Mouse (Mus musculus): ENCODE data around the gene Gm21312. TPM values are rescaled to one million over a fixed set of nuclear protein-coding genes. Genes with fewer than 3 reads are reported as not detected.

The Gm21312 gene
- polyA plus RNA-seq, 1 experiment from 2014 or later = not detected

GRCm38 (mm10) chr10:104210268-104210990, 33.6 kb downstream of the Gm21312 start:
- no peaks in the 10 kb centered on the region for H3K4me1 ChIP-seq (replicated peaks; ENCODE audit: control insufficient read depth, insufficient read depth, low read length)
- WGBS = 65% methylated on average over 3 of the region's 3 CpGs
- no peak for DNase-seq (ENCODE audit: low spot score)

GRCm38 (mm10) chr10:104214527-104214926, 37.7 kb downstream of the Gm21312 start:
- WGBS = 87% methylated on average over 5 of the region's 5 CpGs
- DNase-seq (ENCODE audit: low spot score) (no peak), ATAC-seq (replicated peaks; ENCODE audit: low FRiP score, low TSS enrichment, low read depth) (no peak)
- H3K4me2 ChIP-seq (ENCODE audit: low read length) = no peak overlapping the region
- H3K4me1 ChIP-seq (replicated peaks; ENCODE audit: control insufficient read depth, insufficient read depth, low read length) = no peaks in the 10 kb centered on the region
- no peaks in the 10 kb centered on the region for H3K27me3 ChIP-seq (replicated peaks; ENCODE audit: control insufficient read depth, insufficient read depth, low read length)
- no peaks in the 10 kb centered on the region for H3K9me3 ChIP-seq (ENCODE audit: control insufficient read depth, low read length)
- no peak overlapping the region for H3K9ac ChIP-seq (ENCODE audit: low read length)
- no peaks in the 10 kb centered on the region for H3K36me3 ChIP-seq (ENCODE audit: control insufficient read depth, insufficient read depth, low read length)
- H3K4me3 ChIP-seq (ENCODE audit: low read depth, low read length) = no peak overlapping the region
- H3K27ac ChIP-seq (ENCODE audit: low read depth) = no peak overlapping the region

More at GRCm38 (mm10) chr10:104210268-104210990, 33.6 kb downstream of the Gm21312 start:
- H3K27ac ChIP-seq (ENCODE audit: low read depth) = no peak overlapping the region
- H3K4me2 ChIP-seq (ENCODE audit: low read length) = no peak overlapping the region
- H3K9ac ChIP-seq (ENCODE audit: low read length) = no peak overlapping the region
- H3K9me3 ChIP-seq (ENCODE audit: control insufficient read depth, low read length) = no peaks in the 10 kb centered on the region
- no peaks in the 10 kb centered on the region for H3K27me3 ChIP-seq (replicated peaks; ENCODE audit: control insufficient read depth, insufficient read depth, low read length)
- no peak overlapping the region for H3K4me3 ChIP-seq (ENCODE audit: low read depth, low read length)
- H3K36me3 ChIP-seq (ENCODE audit: control insufficient read depth, insufficient read depth, low read length) = no peaks in the 10 kb centered on the region
- no peak for ATAC-seq (replicated peaks; ENCODE audit: low FRiP score, low TSS enrichment, low read depth)

GRCm38 (mm10) chr10:104220303-104221021, 43.6 kb downstream of the Gm21312 start:
- no peak overlapping the region for H3K4me2 ChIP-seq (ENCODE audit: low read length)
- H3K36me3 ChIP-seq (ENCODE audit: control insufficient read depth, insufficient read depth, low read length) = no peaks in the 10 kb centered on the region
- no peak for DNase-seq (ENCODE audit: low spot score)
- WGBS = 78% methylated on average over 6 of the region's 6 CpGs
- H3K27me3 ChIP-seq (replicated peaks; ENCODE audit: control insufficient read depth, insufficient read depth, low read length) = no peaks in the 10 kb centered on the region
- no peak overlapping the region for H3K9ac ChIP-seq (ENCODE audit: low read length)
- ATAC-seq (replicated peaks; ENCODE audit: low FRiP score, low TSS enrichment, low read depth) = no peak
- H3K4me1 ChIP-seq (replicated peaks; ENCODE audit: control insufficient read depth, insufficient read depth, low read length) = no peaks in the 10 kb centered on the region
- no peak overlapping the region for H3K4me3 ChIP-seq (ENCODE audit: low read depth, low read length)
- no peak overlapping the region for H3K27ac ChIP-seq (ENCODE audit: low read depth)
- 0 out of 2 replicates have a peak, but pooled peaks cover 5% of the 10 kb centered on the region for H3K9me3 ChIP-seq (ENCODE audit: control insufficient read depth, low read length)

Other genes starting within 250 kb of the Gm21312 start
- not detected in 2 replicates for gene Gm21293, start 34.0 kb upstream of the Gm21312 start, polyA plus RNA-seq (2014; fragmentation: Nextera tagmentation; extraction: Ambion mirVana)
- gene Gm6763, start 25.5 kb upstream of the Gm21312 start, polyA plus RNA-seq (2014; fragmentation: Nextera tagmentation; extraction: Ambion mirVana) = not detected in 2 replicates
- not detected in 2 replicates for gene Gm8764, start 17.0 kb upstream of the Gm21312 start, polyA plus RNA-seq (2014; fragmentation: Nextera tagmentation; extraction: Ambion mirVana)
- gene Gm21304, start 8.5 kb upstream of the Gm21312 start, polyA plus RNA-seq (2014; fragmentation: Nextera tagmentation; extraction: Ambion mirVana) = not detected in 2 replicates
- not detected in 2 replicates for gene Gm20765, start 8.5 kb downstream of the Gm21312 start, polyA plus RNA-seq (2014; fragmentation: Nextera tagmentation; extraction: Ambion mirVana)
- not detected in 2 replicates for gene Gm4340, start 17.0 kb downstream of the Gm21312 start, polyA plus RNA-seq (2014; fragmentation: Nextera tagmentation; extraction: Ambion mirVana)